Mouse (Mus musculus) kidney, postnatal 10 days (tissue): ENCODE data around the gene Izumo4.

Experiments used
- DNase-seq: peaks from one replicate; pipeline ENCODE4 v3.0.0; 2021; ENCODE audit warnings: mixed read lengths

Gene Izumo4

DNA sequence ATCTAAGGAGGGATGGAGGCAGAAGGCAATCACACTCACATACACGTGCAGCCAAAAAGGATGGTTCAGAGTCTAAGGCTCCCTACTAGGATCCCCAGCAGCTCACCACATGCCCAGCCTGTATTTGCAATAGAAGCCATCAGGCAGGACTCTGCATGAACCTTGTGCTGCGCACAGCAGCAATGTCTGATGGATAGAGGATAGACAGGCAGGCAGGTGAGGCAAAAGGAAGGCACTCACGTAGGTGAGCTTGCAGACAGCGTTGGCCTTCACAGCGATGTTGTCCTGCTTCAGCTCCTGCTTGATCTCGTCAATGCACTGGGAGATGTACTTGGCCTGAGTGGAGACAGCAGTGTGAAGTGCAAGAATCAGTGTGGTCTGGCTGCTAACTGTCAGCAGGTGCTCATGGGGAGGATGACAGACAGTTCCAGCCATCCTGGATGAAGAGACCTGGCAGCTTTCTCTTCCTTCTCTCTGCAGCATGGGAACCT lies 30.7 kb downstream of the Izumo4 start:
- no peak for DNase-seq

DNA sequence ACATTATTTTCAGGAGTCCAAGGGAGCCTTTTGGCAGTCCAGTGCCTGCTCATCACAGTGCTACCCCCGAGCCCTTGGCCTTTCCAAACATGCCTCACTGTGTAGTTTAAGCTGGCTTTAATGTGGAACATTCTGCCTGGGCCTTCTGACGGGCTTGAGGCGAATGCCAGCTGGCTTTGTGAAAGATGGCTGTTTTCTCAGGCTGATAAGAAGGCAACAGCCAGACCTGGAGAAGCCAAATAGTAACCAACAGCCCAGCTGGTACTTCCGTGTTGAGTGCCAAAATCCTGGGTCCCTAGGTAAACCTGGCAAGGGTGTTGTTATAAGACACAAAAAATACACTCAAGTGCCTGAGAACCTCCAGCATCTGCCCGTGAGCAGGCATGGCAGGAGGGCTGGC lies 34.7 kb downstream of the Izumo4 start:
- no peak for DNase-seq

DNA sequence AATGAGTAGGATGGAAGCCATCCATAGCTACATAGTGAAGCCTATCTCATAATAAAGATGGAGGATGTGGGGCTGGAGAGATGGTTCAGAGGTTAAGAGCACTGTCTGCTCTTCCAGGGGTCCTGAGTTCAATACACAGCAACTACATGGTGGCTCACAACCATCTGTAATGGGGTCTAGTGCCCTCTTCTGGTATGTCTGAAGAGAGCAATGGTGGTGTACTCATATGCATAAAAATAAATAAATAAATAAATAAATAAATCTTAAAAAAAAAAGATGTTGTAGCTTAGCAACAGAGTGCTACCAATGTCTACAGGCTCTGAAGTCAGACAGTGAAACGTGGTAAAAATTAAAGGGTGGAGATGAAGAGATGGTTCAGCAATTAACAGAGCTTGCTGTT lies 36.7 kb downstream of the Izumo4 start:
- no peak for DNase-seq

DNA sequence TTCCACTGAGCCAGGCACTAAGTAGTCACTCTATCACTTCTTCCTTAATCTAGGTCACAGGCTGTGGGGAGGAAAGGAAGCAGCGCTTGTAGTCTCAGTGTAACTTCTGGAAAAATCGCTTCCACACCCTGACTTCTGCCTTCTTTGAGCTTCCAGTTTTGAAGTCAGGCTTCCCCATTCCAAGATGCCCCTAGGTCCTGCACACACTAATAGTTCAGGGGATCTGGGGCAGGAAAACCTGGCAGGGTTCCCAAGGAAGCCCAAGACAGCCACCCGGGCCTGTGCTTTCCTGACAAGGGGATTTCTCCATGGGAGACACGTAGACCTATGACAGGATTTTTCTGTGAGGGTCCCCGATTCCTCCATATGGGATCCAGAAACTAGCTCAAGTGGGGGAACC lies 39.2 kb downstream of the Izumo4 start:
- DNase-seq = peak; percentile 45

DNA sequence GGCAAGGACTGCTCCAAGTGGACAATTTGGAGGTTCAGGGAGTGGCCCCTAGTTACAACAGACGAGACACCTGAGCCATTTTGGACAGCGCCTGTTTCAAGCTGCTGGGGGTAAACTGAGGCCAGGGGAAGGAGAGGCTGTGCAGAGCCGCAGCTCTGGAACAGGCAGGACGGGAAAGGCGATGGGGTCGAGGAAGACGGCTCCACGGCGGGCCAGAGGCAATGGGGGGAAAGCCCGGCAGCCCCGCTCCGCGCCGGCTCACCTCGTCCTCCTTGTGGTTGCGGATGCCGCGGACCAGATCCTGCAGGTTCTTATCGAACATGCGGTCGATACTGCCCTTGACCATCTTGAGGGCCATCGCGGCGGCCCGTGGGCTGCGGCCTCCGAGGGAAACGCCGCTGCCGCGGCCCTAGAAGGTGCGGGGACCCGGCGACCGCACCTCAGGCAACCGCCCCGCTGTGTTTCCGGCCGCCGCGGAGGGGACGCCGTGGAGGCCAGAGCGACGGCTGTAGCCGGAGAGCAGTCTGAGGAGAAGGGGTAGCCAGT lies 39.7 kb downstream of the Izumo4 start:
- DNase-seq = peak; percentile 45

DNA sequence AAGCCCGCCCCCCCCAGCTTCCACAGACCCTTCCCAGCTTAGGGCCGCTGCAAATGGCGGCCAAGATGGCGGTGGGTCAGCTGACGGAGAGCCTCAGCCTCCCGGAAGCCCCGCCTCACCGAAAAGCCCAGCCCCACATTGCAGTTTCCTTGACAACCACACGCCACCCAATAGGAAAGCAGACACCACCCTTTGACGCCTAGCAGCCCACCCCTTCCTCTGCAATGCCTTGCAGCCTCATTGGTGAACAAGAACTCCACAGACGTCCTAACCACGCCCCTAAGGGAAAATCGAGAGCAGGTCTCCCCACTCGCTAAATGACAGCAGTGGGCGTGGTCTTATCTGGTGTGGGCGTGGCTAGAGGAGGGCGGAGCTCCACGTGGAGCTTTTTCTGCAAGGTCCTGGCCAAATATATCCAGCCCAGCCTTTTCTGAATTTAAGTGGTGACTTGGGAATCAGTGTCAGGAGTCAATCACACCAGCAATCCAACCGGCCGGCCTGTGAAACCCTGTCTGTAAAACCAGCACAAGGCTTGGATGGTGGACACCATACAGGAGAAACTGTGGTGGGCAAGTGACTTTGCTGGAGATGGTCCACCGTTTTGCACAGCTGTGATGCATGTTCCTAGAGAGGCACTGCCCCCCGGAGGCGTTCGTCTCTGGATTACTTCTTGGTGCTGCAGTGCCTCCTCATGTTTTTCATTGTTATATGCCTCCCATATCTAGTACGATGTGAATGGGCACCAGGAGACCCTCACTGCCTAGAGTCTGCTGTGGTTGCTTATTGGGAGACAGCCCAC lies 40.4 kb downstream of the Izumo4 start, which contains the start of gene Ap3d1:
Gene Ap3d1 (minus strand): TSS at position 85 of the 799 bp plus-strand sequence.
- DNase-seq = peak; percentile 98

DNA sequence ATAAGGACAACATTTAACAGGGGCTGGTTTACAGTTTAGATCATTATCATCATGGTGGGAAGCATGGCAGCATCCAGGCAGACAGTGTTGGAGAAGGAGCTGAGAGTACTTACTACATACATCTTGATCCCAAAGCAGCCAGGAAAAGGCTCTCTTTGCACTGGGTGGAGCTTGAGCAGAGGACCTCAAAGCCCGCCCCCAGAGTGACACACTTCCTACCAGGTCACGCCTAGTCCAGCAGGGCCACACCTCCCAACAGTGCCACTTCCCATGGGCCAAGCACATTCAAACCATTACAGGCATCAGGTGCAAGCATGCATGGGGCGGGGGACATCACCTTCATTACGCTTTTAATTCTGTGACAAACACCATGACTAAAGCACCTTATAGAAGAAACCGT lies 42.3 kb downstream of the Izumo4 start:
- DNase-seq = peak; percentile 80

DNA sequence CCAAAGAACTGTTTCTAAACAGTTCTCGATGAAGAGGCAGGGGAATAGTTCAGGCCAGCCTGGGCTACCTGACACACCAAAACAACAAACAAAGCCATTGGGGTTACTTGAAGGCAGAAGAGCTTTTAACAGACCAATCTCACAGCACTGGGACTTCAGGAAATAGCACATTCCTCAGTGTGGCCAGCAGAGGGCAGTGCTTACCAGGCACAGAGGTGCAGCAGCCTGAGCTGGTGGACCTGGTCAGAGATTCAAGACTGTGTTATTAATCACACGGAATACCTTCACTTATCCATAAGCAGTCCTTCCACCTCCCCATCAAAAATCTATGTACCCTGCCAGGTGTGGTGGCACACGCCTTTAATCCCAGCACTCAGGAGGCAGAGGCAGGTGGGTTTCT lies 45.4 kb downstream of the Izumo4 start:
- DNase-seq = peak; percentile 88

DNA sequence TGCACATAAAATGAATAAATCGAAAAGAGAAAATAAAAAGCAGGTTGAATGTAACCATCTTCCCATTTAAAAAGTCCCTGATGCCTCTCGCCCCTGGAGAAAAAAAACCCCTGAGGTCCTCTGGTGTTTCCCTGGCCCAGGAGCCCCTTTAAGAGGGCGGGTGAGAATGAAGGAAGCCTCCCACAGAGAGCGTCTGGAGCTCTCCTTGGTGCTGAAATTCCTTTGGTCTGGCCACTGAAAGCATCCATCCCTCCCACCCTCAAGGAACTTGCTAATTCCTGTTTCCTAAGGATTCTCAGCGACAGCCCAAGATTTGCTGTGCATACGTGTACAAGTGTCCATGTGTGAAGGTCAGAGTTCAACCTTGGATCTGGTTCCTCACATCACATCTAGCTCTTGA lies 46.6 kb downstream of the Izumo4 start:
- peak; percentile 87 for DNase-seq

DNA sequence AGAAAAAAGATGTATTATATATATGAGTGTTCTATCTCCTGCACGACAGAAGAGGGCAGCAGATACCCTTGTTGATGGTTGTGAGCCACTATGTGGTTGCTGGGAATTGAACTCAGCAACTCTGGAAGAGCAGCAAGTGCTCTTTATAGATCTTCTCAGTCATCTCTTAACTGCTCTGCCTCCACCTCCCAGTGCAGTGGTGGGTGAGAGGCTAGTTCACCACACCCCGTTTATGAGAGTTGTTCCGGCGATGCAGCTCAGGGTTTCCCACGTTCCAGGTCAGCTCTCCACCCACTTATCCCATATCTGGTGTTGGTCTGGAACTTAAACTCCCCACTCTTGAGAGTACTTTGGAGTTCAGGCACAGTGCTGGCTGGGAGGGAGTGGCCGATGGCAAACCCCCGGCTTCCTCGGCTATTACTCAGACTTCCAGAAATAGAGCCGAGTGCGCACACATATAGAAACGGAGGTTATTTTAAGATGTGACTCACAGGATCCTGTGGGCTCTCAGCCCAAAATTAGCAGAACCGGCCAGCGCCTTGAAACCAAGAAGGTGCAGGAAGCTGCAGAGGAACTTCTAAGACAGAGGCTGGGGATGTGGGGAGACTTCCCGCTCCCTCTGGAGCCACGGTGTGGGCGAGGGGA lies 49.3 kb downstream of the Izumo4 start:
- peak; percentile 73 for DNase-seq

DNA sequence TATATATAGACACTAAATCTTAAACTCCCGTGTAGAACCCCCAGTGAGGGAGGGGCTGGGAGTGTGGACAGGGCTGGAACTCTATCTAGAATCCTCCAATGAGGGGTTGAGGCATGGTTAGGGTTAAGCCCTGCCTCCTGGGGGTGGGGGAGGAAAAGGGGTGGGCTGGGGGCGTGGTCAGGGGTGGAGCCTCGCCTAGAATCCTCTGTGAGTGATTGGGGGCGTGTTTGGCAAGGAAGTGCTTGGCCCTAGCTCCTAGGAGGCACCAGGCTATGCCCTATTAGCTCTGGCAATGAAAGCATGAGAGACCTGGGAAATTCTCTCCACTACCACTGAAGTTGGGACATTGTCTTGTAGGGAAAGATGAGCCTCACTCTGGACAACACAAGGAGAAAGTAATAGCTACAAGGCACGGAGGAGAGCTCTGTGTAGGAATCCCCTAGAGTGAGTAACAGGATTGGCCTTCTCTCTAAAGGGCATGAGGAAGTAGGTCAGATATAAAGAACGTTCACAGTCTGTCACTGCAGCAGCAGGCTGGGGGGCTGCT lies 50.2 kb downstream of the Izumo4 start:
- peak; percentile 93 for DNase-seq

DNA sequence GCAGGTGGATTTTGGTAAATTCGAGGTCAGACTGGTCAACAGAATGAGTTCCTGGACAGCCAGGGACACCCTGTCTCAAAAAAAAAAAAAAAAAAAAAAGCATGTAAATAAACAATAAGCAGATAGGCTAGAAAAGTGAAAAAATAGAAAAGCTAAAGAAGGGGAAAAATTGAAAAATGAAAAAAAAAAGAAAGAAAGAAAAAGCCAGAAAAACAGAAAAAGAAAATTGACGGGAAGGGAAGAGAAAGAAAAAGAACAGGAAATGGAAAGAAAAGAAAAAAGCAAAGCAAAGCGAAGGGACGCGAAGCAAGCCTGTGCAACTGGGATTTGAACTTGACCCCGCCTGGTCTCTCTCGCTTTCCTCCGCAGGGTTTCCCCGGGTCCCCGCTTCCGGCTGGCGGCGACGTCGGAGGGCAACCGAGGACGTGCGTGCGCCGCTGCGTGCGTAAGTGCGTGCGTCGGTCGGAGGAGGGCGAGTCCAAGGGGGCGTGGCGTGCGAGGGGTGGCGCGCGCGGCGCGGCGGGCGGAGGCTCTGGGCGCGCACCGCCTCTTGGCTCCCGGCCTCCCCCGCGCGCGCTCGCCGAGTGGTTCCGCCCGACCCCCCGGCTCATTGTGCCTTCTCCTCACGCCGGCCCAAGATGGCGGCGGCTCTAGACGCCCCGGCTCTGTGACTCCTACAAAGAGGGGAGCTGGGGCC lies 52.8 kb downstream of the Izumo4 start, which contains the start of gene Dot1l:
Gene Dot1l (plus strand): TSS at position 613 of the 697 bp plus-strand sequence.
- DNase-seq = peak; percentile 99
